Mouse (Mus musculus): ENCODE results near the gene Dync1h1. TPM values are rescaled to one million over a fixed set of nuclear protein-coding genes. Genes with fewer than 3 reads are reported as not detected.

Dync1h1 gene
- total and polyA plus RNA-seq, 3 experiments: 24.9 to 114 (median 80.1) TPM

DNA sequence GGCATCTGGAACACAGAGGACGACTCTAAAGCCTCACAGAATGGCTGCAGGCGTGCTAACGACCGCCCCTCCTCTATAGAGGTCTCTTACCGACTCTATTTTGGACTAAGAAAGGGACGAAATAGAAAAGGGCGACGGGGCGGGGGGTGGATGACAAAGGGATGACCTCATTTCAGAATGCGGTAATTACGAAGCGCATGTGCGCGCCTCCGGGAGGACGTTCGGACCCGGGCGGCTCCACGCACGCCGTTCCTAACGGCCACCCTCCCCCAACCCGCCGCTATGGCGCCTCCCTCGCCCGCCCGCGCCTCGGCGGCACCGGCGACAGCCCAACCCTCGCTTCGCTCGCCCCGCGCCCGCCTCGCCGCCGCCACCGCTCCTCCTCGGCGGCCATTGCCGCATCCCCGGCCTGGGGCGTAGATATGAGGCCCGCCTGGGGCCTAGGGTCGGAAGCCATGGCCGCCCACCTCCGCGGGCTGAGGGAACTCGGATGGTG is 94.5 kb downstream of the Dync1h1 start:
- Histone ChIP-seq H3K27me3 (replicated peaks) (no peaks in the 10 kb centered on the region), H3K36me3 (replicated peaks in 1 of 2; ENCODE audit: control insufficient read depth in 1 of 2, insufficient read depth in 1 of 2, low read length in 1 of 2) (peaks cover 22 to 27% of the 10 kb centered on the region in 2 experiments), H3K9me3 (replicated peaks; ENCODE audit: low read length) (no peaks in the 10 kb centered on the region), H3K4me1 (ENCODE audit: control insufficient read depth in 1 of 2, insufficient read depth in 2 of 2) (peaks cover 5 to 45% of the 10 kb centered on the region in 2 experiments), H3K4me3 (replicated peaks in 1 of 3; ENCODE audit: low read depth in 2 of 3, low read length in 2 of 3, poor library complexity in 1 of 3) (peak overlapping the region; percentile 90 to 99 (median 95)), H3K9ac (ENCODE audit: insufficient read depth, low read depth) (peak overlapping the region; percentile 83), H3K27ac (ENCODE audit: insufficient read depth, low read depth) (peak overlapping the region; percentile 35), H3K79me2 (replicated peaks; ENCODE audit: control insufficient read depth, extremely low read depth, insufficient read depth, poor library complexity, severe bottlenecking) (peaks cover 31% of the 10 kb centered on the region), H3K4me2 (ENCODE audit: insufficient read depth, low read depth, poor library complexity, severe bottlenecking) (peak overlapping the region; percentile 70; the same call in 1 of the 2 replicates)
- TF ChIP-seq CTCF (conservative IDR thresholded peaks at IDR 0.05 in 1 of 2, IDR thresholded peaks at IDR 0.05 in 1 of 2; ENCODE audit: low read depth in 2 of 2, low read length in 2 of 2): no peak
- peak; percentile 48 for TF ChIP-seq NRF1 (IDR thresholded peaks at IDR 0.05; ENCODE audit: low read depth, low read length)
- 0 out of 2 replicates have a peak, but pooled peaks have one; percentile 22 for TF ChIP-seq RCOR1 (conservative IDR thresholded peaks at IDR 0.05; ENCODE audit: low read depth, low read length)
- no peak for TF ChIP-seq RAD21 (IDR thresholded peaks at IDR 0.05; ENCODE audit: low read depth, low read length)
- TF ChIP-seq ZMIZ1 (IDR thresholded peaks at IDR 0.05; ENCODE audit: low read depth, low read length): no peak
- no peak for TF ChIP-seq CHD1 (IDR thresholded peaks at IDR 0.05; ENCODE audit: low read depth, low read length)
- peak; percentile 0; the same call in 1 of the 2 replicates for TF ChIP-seq POLR2AphosphoS2 (IDR thresholded peaks at IDR 0.05; ENCODE audit: low read depth, low read length)
- no peak for TF ChIP-seq ZC3H11A (IDR thresholded peaks at IDR 0.05; ENCODE audit: low read depth, low read length)
- no peak for TF ChIP-seq BHLHE40 (IDR thresholded peaks at IDR 0.05; ENCODE audit: low read depth, low read length)
- TF ChIP-seq MYC (IDR thresholded peaks at IDR 0.05; ENCODE audit: low read depth, low read length): no peak
- TF ChIP-seq POLR2A (IDR thresholded peaks at IDR 0.05; ENCODE audit: low read depth, low read length): no peak
- TF ChIP-seq MAX (IDR thresholded peaks at IDR 0.05; ENCODE audit: low read length): no peak; the same call in 1 of the 2 replicates
- TF ChIP-seq MXI1 (IDR thresholded peaks at IDR 0.05; ENCODE audit: low read depth, low read length): peak; percentile 56
- no peak for TF ChIP-seq SIN3A (IDR thresholded peaks at IDR 0.05; ENCODE audit: low read length)
- no peak for TF ChIP-seq JUND (conservative IDR thresholded peaks at IDR 0.05; ENCODE audit: low read depth, low read length)
- no peak for TF ChIP-seq JUN (IDR thresholded peaks at IDR 0.05; ENCODE audit: insufficient read depth, low read depth, low read length)
- no peak for TF ChIP-seq KAT2A (IDR thresholded peaks at IDR 0.05; ENCODE audit: insufficient replicate concordance, low read length)
- TF ChIP-seq TCF12 (IDR thresholded peaks at IDR 0.05; ENCODE audit: low read depth, low read length): no peak
- in situ Hi-C loops (cut with MboI; ENCODE audit: low pct_ligation_motif_present, low pct_unique_long_range_greater_than_20kb, low sequenced_read_pairs): no loop called here
- no peak for DNase-seq (ENCODE audit: extremely low read depth)
- dilution Hi-C loops (cut with MboI; ENCODE audit: extremely low pct_ligation_motif_present, extremely low pct_unique_long_range_greater_than_20kb, low sequenced_read_pairs): no loop called here

DNA sequence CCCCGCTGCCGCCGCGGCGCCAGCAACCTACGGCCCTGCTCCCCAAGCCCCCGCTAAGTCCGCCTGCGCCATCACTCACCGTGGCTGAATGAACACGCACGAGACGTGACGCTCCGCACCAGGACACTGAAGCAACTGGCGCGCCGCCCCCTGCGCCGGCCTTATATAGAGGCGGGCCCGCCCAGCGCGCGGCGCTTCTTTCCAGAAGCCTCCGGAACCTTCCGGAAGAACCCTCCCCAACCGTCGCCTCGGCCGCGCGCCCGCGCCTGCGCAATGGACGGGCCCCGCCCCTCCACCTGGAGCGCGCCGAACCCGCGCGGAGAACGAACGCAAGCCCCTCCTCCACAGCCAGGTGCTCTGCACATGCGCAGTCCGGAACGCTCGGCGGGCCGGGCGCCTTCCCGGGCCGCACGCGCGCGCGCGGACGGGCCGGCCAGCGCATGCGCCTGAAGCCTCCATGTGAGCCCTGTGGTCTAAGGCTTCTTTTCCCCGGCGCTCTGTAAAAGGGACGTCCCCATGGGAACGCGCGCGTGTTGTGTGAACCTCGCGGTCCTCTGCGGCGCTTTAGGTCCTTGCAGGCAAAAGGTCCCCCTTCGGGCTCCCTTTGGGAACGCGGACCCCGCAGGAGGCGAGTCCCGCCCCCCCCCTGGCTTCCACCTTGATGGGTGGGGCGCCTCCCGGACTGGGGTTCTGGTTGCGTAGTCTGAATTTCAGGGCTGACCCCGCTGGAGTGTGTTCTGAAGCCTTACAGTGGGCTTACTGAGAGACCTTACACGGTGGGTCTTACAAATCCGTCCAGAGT is 95.1 kb downstream of the Dync1h1 start:
- Histone ChIP-seq H3K27me3 (replicated peaks) (no peaks in the 10 kb centered on the region), H3K79me2 (replicated peaks; ENCODE audit: control insufficient read depth, extremely low read depth, insufficient read depth, poor library complexity, severe bottlenecking) (peaks cover 31% of the 10 kb centered on the region), H3K4me1 (ENCODE audit: control insufficient read depth in 1 of 2, insufficient read depth in 2 of 2) (peaks cover 11 to 51% of the 10 kb centered on the region in 2 experiments), H3K9me3 (replicated peaks; ENCODE audit: low read length) (no peaks in the 10 kb centered on the region), H3K4me2 (ENCODE audit: insufficient read depth, low read depth, poor library complexity, severe bottlenecking) (peak overlapping the region; percentile 63), H3K4me3 (replicated peaks in 1 of 3; ENCODE audit: low read depth in 2 of 3, low read length in 2 of 3, poor library complexity in 1 of 3) (peak overlapping the region; percentile 90 to 99 (median 95)), H3K9ac (ENCODE audit: insufficient read depth, low read depth) (peak overlapping the region; percentile 87), H3K36me3 (replicated peaks in 1 of 2; ENCODE audit: control insufficient read depth in 1 of 2, insufficient read depth in 1 of 2, low read length in 1 of 2) (peaks cover 20 to 26% of the 10 kb centered on the region in 2 experiments), H3K27ac (ENCODE audit: insufficient read depth, low read depth) (peak overlapping the region; percentile 42)
- DNase-seq (ENCODE audit: extremely low read depth): peak; percentile 95
- in situ Hi-C loops (cut with MboI; ENCODE audit: low pct_ligation_motif_present, low pct_unique_long_range_greater_than_20kb, low sequenced_read_pairs) (no loop called here), dilution Hi-C loops (cut with MboI; ENCODE audit: extremely low pct_ligation_motif_present, extremely low pct_unique_long_range_greater_than_20kb, low sequenced_read_pairs) (no loop called here)
- TF ChIP-seq NRF1 (IDR thresholded peaks at IDR 0.05; ENCODE audit: low read depth, low read length) (peak; percentile 96), USF1 (IDR thresholded peaks at IDR 0.05; ENCODE audit: low read depth, low read length) (peak; percentile 20; the same call in 1 of the 2 replicates), MAFK (IDR thresholded peaks at IDR 0.05; ENCODE audit: insufficient replicate concordance, low read length) (no peak), MAZ (IDR thresholded peaks at IDR 0.05; ENCODE audit: low read depth, low read length) (no peak), SIN3A (IDR thresholded peaks at IDR 0.05; ENCODE audit: low read length) (peak; percentile 96), ZC3H11A (IDR thresholded peaks at IDR 0.05; ENCODE audit: low read depth, low read length) (no peak), CHD2 (IDR thresholded peaks at IDR 0.05; ENCODE audit: low read length) (no peak; the same call in 1 of the 2 replicates), EP300 (IDR thresholded peaks at IDR 0.05; ENCODE audit: low read length) (no peak), JUN (IDR thresholded peaks at IDR 0.05; ENCODE audit: insufficient read depth, low read depth, low read length) (no peak), RAD21 (IDR thresholded peaks at IDR 0.05; ENCODE audit: low read depth, low read length) (no peak), ZKSCAN1 (IDR thresholded peaks at IDR 0.05; ENCODE audit: borderline replicate concordance, low read depth, low read length) (no peak), JUND (conservative IDR thresholded peaks at IDR 0.05; ENCODE audit: low read depth, low read length) (no peak), POLR2AphosphoS2 (IDR thresholded peaks at IDR 0.05; ENCODE audit: low read depth, low read length) (peak; percentile 97), POLR2A (IDR thresholded peaks at IDR 0.05; ENCODE audit: low read depth, low read length) (peak; percentile 100), IRF4 (IDR thresholded peaks at IDR 0.05; ENCODE audit: low read depth, low read length) (0 out of 2 replicates have a peak, but pooled peaks have one; percentile 29), ZNF384 (IDR thresholded peaks at IDR 0.05; ENCODE audit: low read depth, low read length) (no peak), HCFC1 (IDR thresholded peaks at IDR 0.05; ENCODE audit: low read depth, low read length) (peak; percentile 73), UBTF (IDR thresholded peaks at IDR 0.05; ENCODE audit: low read depth, low read length) (no peak), TCF12 (IDR thresholded peaks at IDR 0.05; ENCODE audit: low read depth, low read length) (peak; percentile 80), E2F4 (IDR thresholded peaks at IDR 0.05; ENCODE audit: insufficient replicate concordance, low read depth, low read length) (no peak; the same call in 1 of the 2 replicates)

All from CH12.LX (cell line).